Mouse (Mus musculus): ENCODE data around the gene Pes1.
A peak's percentile ranks its signal among the peaks of the same experiment; 100 is the strongest.

The Pes1 gene

DNA sequence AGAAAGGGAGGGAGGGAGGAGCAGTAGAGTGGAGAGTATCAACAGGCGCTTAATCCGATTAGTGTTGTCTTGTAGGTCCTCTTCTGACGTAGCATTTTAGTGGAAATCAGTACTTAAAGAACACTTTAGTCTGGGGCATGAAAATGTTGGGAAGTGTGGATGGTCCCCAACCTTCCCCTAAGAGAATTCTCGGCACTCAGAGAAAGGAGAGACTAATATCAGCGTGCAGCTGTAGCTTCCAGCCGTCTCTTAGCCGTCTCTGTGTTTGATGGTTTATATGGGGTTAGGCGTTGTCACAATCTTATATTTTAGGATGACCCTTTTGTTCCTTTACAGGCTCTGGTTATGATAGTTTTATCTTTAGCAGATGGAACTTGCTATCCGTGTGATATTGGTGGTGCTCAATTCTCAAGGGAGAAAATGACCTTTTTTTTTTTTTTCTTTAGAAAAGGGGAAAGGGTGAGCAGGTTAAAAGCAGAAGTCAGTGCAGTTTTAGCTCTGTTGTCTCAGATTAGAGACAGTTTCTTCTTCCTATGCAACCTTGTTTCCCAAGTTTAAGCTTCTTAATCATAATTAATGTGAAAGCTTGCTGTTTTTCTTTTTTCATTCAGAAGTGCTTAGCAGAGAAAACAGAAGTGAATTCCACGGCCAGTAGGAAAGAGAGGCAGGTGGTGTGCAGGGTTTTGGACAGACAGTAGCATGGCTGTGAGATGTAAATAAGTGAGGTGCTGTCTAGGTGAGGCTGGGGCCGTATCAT lies 819 bp downstream of the Pes1 start:
- DNase-seq = no peak

DNA sequence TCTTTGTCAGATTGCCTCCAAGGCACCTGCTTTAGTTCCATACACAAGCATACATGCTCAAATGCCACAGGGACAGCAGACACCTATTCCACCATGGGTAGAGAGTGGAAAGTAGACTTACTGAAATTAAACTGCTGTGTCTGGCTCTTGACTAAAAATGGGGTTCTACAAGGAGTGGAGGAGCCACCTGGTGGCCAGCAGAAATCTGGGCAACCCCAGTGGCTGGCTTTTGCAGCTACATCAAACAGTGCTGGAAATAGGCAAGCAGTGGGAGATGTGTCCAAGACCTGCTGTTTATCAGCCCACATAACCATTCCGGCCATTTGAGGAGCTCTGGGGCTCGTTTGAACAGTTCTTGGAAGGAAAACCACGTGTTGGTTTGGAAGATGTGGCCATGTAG lies 6.1 kb downstream of the Pes1 start:
- no peak for DNase-seq

DNA sequence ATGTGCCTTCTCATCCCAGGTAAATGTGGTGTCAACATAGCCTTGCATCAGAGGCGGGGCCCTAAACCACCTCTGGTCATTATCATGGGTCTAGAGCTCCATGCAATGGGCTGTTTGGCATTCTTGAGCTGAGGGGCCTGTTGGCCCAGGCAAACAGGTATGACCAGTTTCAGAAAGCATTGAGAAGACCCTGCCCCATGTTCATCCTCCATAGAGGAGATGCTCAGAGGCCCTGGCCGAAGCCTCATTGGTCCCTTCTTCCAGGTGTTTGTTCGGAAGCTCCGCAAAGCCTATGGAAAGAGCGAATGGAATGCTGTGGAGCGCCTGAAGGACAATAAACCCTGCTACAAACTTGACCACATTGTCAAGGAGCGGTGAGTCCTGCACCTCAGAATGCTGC lies 6.6 kb downstream of the Pes1 start:
- DNase-seq = no peak

DNA sequence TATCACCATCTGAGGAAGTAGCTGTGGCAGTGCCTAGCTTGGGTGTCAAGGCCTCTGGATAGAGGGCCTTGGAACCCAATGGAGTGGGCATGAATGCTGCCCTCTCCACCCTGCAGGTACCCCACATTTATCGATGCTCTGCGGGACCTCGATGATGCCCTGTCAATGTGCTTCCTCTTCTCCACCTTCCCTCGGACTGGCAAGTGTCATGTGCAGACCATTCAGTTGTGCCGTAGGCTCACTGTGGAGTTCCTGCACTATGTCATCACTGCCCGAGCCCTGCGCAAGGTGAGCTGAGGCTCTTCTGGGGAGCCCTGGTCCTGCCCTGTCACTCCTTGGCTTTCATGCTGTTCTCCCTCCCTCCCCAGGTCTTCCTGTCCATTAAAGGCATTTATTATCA lies 9.3 kb downstream of the Pes1 start:
- peak in 1 of 2 experiments; percentile 17 for DNase-seq

DNA sequence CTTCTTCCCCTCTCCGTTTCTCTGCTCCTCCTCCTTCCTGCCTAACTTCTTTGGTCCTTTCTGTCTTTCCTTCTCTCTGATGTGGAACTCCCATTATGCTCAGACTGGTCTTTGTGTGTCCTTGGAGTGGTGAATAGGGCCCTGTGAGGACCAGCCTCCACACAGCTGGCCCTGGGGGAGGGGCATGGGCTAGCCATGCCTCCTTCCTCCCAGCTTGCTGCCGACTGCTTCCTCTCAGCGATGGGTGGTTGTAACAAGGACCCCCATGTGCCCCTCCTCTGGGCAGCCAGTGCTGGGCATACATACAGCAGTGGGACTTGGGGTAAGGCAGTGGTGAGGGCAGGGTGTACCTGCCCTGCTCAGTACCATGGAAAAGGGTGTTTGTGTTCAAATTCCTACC lies 10.5 kb downstream of the Pes1 start:
- DNase-seq = peak in 1 of 2 experiments; percentile 15

DNA sequence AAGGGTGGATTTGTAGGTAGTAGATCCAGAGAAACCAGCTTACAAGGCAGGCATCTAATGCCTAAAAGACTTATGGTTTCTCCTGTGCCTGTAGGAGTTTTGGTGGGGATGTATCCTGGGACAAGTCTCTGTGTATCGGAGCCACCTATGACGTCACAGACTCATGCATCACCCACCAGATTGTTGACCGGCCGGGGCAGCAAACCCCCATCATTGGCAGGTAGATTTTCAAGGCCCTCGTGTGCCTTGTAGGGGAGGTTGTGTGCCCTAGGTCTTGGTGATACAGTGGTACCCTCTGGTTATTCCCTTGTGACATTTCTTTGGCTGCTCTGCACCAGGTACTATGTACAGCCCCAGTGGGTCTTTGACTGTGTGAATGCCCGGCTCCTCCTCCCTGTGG lies 12.9 kb downstream of the Pes1 start, which contains the start of gene 4930556J24Rik:
Gene 4930556J24Rik, minus strand, starts transcription at position 101 of the 400 bp plus-strand sequence.
- DNase-seq = peak in 1 of 2 experiments; percentile 14

DNA sequence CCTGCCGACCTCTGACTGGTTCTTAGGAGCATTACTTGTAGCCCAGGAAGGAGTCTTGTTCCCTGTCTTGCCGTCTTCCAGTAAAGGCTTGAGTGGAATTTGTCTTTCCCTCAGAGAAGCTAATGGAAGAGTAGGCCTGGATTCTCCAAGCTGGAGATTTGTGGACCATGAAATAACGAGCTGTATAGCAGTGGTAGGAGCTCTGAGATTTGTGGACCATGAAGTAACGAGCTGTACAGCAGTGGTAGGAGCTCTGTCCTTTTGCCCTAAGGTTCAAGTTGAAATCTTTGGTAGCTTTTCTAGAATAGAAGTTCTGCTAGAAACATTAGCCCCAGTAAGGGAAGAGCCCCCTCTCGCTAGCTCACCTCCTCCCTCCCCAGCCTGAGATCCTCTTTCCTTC lies 14.6 kb downstream of the Pes1 start:
- no peak for DNase-seq

DNA sequence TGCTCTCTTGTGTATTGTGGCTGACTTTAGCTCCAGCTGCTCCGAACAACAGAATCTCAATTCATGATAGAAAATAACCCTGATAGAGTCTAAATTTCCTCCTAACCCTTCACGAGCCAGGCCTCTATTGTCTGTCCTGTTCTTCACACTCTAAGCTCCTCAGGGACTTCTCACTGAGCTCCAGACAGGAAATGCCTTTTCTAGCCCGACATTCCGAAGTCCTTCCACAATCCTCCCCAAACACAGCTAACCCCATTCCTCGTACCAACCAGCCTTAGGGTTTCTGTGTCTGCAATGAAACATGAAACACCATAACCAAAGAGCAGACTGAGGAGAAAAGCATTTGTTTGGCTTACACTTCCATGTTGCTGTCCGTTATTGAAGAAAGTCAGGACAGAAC lies 17.8 kb downstream of the Pes1 start:
- DNase-seq = no peak

DNA sequence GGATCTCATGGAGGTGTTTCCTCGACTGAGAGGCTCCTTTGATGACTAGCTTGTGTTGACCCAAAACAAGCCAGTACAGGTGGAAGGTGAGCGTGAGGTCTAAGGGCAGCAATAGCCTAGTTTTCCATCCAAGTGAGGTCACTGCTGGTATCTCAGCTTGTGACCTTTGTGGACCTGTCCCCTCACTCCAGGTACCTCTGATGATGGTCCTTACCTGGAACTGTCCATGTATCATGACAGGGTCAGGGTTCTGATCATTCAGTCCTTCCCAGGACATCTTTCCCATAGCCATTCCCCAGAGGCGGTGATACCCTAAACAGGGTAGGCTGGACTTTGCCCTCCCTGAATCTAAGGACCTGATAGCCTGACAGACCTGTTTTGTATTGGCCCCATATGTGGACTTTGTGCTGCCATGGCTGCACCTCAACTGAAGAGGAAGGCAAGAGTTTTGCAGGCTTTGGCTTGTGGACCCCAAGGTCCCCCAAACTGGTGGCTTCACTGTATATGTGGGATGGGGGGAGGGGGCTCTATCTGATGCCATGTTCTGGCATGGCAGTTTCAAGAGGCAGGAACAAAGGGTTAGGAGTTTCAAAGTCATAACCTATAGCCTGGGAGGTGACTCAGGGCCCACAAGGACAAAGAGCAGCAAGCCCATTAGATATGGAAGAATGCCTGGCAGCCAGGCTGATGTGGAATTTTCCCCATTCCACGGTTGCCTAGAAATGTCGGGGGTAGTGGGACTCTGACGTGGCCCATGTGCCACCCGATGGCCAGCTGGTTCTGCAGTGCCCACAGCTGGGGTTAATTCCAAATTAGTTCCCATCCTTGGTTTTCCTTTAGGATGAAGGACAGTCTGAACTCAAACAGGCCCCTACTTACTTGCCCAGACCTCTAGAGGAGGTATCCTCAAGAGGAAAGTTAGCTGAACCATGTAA lies 18.8 kb downstream of the Pes1 start:
- no peak for DNase-seq

DNA sequence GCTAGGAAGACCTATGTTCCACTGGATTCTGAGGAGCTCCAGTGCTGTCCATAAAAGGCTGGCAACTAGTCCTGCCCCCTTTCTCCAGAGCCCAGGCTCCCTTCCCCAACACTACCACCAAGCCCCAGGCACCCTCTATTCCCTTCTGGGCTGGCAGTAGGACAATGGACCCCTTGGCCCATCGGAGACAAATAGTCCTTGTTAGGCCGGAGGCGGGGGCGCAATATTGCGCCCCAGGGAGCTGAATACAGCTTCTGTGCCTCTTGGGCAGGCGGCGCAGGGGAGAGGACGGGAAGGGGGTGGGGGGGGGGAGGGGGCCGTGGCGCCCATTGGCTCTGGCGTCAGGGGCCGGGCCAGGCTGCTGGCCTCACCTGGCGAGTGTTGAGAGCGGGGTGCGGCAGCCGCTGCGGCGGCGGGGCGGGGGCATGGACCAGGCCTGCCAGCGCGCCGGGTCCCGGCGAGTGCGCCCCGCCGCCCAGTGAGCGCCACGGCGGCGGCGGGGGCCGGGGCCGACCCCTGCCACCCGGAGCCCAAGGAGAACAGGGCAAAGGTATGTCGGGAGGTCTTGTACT lies 19.6 kb downstream of the Pes1 start, which contains the start of gene Gal3st1:
Gene Gal3st1, plus strand, starts transcription at position 346 of the 572 bp plus-strand sequence.
- peak; percentile 39 to 75 for DNase-seq

DNA sequence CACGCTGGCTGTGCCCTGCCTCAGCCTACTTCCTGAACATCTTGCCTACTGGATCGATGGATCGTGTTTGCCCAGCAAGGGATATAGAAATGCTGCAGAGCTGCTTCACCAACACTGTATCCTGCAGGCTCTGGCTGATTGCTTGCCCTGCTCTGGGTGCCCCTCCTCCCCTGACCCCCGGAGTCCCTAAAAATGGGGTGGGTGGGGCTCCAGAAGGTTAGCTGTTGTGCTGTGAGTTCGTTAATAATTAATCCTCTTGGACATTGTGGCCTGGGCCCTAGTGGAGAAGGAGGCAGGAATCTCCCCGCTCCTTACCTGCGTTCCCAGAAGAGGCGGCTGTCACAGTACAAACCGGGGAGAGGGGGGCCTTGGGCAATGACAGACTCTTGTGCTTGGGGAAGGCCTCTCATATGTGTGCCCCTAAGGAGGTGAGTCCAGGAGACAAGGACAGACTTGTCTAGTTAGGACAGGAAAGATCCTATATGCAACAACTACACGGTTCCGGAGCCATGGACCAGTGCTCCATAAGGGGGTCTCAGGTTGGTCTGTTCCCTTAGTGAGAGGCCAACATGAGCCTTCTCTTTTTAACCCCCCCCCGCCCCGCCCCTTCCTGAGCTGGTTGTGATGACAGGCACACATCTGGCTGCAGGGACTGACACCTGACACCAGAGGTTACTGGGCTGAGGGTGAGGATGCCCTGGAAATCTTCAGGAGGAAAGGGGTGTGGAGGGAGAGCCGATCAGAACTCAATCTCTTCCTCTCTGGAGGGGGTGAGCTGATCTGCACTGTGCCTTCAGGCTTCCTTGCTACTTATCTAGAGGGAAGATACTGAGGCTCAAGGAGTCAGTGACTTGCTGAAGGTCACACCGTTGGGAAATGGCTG lies 20.3 kb downstream of the Pes1 start:
- DNase-seq = peak; percentile 18 to 54

DNA sequence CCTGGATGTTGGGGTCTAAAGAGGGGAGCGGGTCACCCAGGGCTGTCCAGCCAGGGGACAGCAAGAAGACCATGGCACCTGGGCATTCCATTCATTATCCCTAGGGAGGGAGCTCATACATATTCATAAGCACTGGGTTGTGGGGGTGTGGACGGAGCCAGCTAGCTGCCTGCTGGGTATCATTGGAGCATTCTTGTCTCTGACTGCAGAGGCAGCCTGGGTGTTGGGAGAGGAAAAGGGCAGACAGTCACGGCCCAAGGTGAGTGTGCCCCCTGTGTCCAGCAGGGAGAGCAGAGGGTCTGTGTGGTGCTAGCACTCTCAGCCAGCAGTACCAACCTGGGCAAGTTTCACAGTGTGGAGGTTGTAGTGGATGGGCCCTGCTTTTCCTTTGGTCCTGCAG lies 26.0 kb downstream of the Pes1 start:
- no peak for DNase-seq

DNA sequence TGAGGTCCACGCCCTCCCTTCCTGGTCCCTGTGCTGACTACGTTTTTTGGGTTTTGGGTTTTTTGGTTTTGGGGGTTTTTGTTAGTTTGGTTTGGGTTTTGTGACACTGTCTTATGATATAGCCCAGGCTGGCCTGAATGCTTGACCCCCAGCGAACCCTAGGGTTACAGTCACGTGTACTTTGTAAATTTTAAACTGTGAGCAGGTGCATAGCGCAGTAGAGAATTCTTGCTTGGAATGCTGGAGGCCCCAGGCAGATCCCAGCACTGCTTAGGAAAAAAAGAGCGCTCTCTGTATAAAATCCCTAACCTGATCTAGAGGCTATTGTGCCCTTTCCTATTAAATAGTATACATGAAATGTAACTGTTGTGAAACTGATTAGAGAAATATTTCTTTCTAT lies 29.4 kb downstream of the Pes1 start:
- DNase-seq = no peak

DNA sequence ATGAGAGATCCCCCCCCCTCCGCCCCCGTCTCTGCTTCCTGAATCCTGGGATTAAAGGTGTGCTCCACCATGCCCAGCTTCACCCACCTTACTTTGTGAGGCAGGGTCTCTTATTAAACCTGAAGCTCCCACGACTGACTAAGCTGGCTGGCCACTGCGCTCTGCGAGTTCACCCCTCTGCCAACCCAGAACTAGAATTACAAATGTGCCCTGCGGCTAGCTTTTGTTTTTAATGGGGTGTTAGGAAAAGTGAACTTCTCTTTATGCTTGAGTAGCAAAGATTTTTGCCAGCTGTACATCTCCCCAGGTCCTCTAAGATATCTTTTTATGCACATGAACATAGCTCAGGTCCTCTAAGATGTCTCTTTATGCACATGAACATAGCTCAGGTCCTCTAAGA lies 30.1 kb downstream of the Pes1 start:
- DNase-seq = no peak

DNA sequence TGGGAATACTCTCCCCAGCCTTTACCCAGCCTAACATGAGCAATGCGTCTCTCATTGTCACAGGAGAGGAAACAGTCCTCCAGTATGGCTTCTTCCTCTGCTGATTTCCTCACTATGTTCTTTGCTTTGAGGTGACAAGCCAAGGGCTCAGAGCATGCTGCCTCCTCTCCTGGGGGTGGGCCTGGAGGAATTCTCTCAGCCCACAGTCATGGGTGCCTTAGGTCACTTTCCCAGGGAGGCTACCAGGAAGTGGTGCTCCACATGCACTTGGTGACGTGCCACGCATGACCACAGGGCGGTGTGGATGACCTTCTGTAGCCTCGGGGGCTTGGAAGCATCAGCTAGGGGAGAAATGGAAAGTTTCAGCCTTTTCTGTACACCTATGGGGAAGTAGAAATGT lies 31.7 kb downstream of the Pes1 start:
- no peak for DNase-seq

DNA sequence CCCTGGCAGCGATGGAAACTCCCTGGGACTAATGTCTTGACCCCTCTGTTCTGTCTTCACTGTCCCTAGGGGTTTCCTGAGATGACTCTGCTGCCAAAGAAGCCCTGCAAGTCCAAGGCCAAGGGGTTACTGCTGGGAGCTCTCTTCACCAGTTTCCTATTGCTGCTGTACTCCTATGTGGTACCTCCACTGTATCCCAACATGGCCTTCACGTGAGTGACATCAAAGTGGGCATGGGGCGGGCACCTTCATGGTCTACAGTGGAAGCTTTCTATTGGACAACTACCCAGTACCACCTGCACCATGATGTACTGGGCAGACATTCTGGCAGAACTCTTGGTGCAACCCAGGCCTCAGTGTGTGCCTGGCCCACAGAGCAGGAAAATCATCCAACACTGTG lies 33.1 kb downstream of the Pes1 start:
- DNase-seq = no peak

DNA sequence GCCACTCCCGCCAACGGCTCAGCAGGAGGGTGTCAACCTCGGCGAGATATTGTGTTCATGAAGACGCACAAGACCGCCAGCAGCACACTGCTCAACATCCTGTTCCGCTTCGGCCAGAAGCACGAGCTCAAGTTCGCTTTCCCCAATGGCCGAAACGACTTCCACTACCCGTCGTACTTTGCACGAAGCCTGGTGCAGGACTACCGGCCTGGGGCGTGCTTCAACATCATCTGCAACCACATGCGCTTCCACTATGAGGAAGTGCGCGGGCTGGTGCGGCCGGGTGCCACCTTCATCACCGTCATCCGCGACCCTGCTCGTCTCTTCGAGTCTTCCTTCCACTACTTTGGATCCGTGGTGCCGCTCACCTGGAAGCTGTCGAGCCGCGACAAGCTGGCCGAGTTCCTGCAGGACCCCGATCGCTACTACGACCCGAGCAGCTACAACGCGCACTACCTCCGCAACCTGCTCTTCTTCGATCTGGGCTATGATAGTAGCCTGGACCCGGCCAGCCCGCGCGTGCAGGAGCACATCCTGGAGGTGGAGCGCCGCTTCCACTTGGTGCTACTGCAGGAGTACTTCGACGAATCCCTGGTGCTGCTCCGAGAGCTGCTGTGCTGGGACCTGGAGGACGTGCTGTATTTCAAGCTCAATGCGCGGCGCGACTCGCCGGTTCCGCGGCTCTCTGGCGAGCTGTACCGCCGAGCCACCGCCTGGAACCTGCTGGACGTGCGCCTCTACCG lies 34.4 kb downstream of the Pes1 start:
- DNase-seq = peak in 1 of 2 experiments; percentile 15

DNA sequence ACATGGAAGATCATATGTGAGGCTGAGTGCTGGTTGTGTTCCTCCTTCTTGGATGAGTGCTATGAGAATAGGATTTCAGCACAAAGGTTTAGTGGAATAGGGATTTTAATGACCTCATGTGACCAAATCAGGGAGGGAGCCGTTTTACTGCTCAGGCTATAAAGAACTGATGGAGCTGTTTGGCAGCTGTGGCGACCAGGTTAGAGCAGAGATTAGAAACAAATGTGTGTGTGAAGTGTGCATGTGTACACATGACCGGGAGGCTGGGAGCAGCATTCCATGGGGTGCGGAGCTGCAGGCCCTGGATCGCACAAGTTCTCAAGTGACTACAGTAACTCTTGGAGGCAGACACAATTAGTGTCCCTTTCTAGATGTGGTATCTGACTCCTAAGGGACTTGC lies 35.8 kb downstream of the Pes1 start:
- DNase-seq = no peak

DNA sequence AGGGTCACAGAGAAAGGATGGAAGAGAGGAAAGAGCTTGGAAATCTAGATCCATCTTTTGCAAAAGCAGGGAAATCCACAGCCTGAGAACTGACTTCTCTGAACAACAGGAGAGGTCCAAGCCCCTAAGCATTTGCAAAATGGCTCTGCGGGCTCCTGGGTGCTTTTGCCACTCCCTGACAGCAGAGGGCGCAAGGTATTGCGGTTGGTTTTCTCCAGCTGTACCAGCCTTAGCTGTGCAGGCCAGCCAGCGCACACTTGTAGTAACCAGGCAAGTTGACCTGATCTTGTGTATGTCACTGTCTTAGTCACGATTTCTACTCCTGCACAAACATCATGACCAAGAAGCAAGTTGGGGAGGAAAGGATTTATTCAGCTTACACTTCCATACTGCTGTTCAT lies 37.8 kb downstream of the Pes1 start:
- DNase-seq = peak; percentile 68 to 81

DNA sequence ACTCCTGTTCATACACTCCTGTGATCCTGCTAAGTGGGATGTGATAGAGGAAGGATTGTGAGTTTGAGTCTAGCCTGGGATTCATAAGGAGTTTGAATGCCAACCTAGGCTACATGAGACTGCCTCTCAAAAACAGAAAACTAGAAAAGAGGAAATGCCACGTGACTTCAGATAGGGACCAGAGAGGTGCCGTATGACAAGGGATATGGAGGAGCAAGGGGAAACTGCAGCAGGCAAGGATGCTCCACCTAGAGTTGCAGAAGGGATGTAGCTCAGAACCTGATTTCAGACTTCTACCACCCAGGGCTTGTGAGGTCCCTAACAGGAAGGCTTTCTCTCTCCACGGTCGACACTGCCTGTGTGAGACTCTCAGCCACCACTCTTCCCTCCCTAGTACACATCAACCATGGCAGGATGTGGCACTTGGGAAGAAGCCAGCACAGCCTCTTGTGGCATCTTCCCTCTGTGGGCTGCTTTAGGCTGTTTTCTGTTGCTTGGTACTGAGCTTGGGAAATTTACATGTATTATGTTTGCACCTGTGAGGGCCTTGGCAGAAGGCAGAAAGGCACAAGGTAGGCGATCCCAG lies 41.5 kb downstream of the Pes1 start:
- DNase-seq = no peak

DNA sequence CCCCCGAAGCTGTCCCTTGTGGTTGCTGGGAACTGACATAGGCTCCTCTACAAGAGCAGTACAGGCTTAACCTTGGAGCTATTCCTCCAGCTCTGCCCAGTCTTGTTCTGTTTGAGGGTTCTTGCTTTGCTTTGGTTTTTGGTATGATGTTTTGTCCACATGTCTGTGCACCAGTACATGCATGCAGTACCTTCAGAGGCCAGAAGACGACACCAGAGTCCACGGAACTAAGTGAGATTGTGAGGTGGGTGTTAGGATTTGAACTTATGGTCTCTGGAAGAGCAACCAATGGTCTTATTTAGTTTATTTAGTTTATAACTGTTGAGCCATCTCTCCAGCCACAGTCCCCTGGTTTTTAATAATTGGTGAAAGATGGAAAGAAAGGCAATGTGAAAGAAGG lies 42.7 kb downstream of the Pes1 start:
- DNase-seq = no peak
